Mouse (Mus musculus) embryo, embryonic 11 days (tissue): ENCODE data around the gene St5.

Experiments used
- DNase-seq: peaks from one replicate; pipeline ENCODE4 v3.0.0-alpha.2; 2015

St5 gene

GRCm38 (mm10) chr7:109695339-109695726 lies 8.1 kb downstream of the St5 start:
- no peak for DNase-seq

DNA sequence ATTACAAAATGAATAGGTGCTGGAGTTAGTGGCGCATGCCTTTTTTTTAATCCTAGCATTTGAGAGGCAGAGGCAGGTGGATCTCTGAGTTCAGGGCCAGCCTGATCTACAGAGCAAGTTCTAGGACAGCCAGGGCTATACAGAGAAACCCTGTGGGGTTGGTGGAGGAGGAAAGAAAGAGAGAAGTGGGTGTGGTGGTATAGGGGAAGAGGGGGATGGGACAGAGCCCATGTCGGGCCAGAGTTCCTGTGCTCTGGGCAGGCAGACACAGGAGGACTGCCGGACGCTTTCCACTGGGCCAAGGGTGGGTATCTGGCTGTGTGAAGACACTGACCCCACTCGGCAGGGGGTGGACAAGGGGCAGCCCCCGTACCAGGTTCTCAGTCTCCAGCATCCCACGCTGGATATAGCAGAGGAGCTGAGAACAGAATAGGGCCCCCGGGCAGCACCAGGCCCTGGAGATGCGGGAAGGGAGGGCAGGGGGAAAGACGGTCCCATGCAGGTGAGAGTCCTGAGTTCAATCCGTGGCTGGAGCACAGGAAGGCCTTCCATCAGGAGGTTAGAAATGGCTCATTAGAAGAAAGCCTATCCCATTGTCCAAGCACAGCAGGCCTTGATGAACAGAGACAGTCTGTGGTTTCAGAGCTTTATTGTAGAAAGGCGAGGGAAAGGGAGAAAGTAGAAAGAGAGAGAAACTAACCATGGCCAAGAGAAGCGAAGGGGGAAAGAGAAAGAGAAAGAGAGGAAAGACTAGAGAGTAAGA lies 8.6 kb downstream of the St5 start:
- no peak for DNase-seq

- no peak for DNase-seq
These were observed 12.4 kb downstream of the St5 start for GRCm38 (mm10) chr7:109690961-109691360.

- no peak for DNase-seq
These were observed 13.3 kb downstream of the St5 start for GRCm38 (mm10) chr7:109690101-109690500.

DNA sequence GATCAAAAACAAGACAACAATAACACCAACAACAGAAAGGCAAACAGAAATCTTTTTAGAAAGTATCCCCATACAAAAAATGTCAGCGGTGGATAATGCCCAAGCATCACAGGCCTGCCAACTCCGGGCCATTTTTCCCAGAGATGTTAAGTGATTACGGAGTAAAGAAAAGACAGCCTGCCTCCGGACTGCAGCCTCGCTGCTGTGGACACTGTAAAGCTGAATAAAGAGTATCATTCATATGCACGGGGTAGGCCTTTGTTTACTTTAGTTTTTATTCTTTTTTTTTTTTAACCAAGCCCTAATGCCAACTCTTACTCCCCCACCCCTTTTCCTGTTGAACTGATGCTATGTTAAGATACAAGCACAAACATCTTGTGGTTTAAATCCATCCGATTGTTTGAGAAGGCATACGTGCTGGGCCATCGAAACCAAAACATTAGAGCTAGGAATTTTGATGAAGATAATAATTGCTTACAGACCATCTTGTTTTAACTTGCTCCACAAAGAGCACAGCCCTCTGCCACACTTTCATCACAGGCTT lies 16.7 kb downstream of the St5 start:
- DNase-seq = peak; percentile 17

- DNase-seq = no peak
These were observed 22.5 kb downstream of the St5 start for GRCm38 (mm10) chr7:109680879-109681278.

GRCm38 (mm10) chr7:109680284-109680683 lies 23.1 kb downstream of the St5 start:
- DNase-seq = no peak

GRCm38 (mm10) chr7:109674944-109675628 lies 28.3 kb downstream of the St5 start:
- no peak for DNase-seq

DNA sequence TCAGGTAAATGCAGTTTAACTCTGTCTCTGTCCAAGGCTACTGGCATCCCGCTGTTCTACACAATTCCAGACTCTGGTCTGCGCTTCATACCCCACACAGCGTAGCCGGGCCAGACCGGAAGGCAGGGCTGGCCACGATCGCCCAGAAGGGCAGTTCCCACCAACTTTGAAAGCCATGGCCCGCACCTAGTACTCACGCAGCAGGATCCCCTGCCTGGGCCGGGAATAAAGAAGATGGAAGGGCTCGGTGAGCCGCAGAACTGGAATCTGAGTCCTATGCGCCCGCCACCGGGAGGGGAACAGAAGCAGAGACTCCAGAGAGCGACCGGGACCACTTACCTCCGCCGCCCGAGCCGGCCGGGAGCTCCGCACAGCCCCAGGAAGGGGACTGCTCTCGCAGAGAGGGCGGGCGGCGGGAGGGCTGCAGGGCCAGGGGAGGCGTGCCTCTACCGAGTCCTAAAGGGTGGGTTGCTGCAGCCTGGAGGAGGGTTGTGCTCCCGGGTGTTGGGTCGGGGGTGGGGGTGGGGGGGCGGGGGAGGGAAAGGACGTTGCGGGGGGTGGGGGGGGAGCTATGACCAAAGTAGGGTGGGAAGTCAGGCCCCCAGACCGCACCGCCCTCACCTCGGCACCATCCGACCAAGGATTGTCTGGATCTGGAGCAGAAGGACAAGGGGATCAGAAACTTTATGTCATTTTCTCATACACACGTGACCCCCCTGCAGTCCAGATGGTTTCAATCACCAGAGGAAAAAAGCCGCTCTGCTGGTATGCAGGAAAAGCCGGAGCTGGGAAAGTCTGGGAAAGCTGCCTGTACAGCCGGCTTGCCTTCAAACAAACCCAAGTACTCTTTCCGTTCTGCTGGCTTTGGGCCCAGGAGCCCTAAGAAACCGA lies 31.6 kb downstream of the St5 start:
- peak; percentile 94 for DNase-seq

GRCm38 (mm10) chr7:109669426-109670170 lies 33.8 kb downstream of the St5 start:
- DNase-seq = no peak

- DNase-seq = no peak
These were observed 36.7 kb downstream of the St5 start for GRCm38 (mm10) chr7:109666664-109667063.

- no peak for DNase-seq
These were observed 40.8 kb downstream of the St5 start for GRCm38 (mm10) chr7:109662626-109663025.

DNA sequence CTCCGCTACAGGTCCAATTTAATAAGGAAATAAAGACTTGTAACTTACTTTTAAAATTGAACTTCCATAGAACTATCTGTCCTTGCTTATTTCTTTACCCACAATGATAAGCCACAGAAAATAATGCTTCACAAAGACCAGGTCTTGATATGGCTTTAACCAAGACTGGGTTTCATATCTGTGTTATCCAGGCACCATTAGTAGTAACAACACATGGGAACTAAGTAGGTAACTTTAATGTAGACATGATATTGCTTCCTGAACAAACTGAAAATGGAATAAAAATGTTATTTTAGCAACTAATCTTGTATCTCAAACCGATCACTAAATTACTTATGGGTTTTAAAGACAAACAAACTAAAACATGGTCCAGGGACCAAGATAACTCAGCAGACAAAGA lies 44.1 kb downstream of the St5 start:
- DNase-seq = no peak

- DNase-seq = no peak
These were observed 45.5 kb downstream of the St5 start for GRCm38 (mm10) chr7:109657884-109658283.

DNA sequence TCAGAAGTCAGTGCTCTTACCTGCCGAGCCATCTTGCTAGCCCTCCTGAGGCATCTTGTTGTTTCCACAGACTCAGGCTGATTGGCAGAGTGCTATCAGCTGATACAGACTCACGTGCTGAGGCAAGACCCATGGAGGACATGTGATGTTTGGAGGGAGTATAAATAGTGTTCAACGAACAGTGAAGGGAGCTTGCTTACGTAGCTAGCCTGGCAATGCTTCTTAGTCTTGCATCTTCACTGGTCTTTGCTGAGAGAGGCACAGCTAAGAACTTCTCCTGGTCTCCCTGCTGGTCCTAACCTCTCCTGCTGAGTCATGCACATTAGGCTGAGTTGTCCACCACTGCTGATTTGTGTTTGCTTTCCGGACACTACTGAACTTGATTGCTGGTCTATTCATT lies 48.5 kb downstream of the St5 start:
- no peak for DNase-seq

DNA sequence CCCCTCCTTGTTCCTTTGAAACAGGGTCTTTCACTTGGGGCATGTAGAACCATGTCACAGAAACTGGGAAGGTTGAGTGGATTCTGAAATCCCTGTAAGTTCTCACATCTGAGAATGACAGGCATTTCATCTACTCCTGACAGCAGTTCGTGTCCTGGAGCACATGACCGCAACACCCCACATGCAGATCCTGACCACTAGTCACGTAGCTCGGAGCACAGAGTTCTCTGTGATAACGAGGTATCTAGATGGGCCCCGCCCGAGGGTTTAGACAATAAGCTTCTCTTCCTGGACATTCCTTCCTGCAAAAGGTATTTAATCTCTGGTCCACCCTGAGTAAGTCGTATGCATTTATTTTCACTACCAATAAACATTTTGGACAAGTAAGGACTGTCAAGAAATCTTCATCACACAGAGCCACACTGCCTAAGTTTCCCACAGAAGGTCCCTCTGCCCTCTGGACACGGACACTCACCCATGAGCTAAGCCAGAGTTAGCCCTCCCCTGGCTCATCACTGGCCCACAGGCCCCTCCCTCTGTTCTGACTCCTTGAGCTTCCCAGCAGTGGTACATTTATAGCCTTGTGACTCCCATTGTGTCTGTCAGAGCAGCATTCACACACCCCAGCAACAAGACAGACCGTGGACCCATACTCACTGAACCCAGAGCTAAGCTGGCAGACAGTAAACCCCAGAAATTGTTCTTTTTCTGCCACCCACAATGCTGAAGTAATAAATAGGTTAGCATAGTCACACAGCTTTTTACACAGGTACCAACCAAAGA lies 54.4 kb downstream of the St5 start:
- no peak for DNase-seq

- DNase-seq = no peak
These were observed 56.8 kb downstream of the St5 start for GRCm38 (mm10) chr7:109646574-109646973.

GRCm38 (mm10) chr7:109643305-109643994 lies 60.0 kb downstream of the St5 start:
- no peak for DNase-seq

GRCm38 (mm10) chr7:109641963-109642362 lies 61.4 kb downstream of the St5 start:
- no peak for DNase-seq

DNA sequence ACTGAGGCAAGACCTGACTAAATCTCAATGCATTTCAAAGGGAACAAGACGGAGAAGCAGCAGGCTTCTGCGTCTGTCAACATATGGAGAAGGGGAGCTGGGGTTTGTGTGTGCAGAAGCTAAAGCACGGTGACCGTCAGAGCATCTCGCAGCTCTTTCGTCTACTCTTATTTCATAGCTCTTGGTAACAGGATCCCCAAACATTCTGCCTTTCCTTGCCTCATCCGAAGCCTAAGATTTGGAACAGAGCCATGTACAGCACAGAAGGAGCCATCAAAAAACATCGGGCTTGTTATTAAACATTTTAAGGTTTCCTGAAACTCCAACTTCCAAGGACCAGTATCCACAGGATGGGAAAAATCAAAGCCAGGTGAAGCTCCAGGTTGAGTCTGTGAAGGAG lies 62.3 kb downstream of the St5 start:
- no peak for DNase-seq

DNA sequence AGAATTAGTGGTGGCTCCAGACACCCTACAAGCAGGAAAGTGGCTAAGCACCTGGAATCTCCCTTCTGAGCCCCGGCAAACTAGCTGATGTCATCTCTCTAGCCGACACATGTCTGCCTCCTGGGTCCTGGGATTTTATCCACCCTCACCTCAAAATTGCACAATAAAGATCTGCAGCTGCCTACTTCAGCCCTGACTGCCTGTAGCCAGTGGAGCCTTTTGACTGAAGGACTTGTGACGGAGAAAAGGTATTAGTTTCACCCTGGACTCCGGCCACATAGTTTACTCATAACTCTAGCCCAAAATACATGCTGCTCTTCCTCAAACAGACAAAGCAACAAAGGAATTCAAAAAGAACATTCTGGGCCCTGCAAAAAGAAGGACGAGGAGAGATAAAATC lies 66.0 kb downstream of the St5 start:
- DNase-seq = no peak
